Mouse (Mus musculus): ENCODE measurements at regions not wholly inside any gene's neighbourhood (a gene's known extent, or its start where the extent isn't known, plus 50 kb on each side); places are given as distances from the start of the nearest gene placed in this dataset.

DNA sequence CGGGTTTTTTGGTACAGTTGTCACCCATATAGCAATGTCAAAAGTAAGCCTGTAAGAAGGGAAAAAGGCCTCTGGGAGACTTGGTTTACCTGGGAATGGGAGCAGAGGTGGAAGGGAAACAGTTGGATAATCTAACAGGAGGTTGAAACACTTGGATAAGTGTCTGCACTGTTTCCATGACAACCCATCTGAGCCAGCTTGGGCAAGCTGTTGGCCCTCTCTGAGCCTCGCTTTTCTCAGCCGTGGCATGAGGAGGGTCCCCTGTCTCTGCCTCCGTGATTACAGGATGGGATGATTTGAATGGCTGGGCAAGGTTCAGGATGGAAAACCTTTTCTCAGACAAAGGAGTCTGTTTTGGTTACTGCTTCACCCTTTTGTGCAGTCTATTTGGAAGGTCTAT lies 265.6 kb downstream of the Emp1 start:
- no peak for DNase-seq (ENCODE audit: low read depth)

DNA sequence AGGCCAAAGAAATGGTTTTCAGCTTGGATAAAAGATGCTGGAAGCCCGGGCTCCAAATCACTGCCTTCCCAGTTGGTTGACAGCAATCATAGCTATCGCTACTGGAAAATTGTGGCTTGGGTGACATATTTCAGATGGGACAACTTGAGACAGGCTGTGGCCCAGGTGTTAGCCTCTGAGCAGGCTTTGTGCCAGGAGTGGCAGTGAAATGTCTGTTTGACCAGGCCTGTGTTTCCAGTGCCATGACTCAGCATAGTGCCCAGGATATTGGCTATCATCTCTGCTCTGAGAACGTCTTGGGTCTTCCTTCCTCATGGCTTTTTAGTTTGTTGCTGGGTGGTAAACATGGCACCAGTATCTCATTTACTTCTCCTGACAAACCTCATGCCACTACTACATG lies 266.9 kb downstream of the Emp1 start:
- peak; percentile 5 for DNase-seq (ENCODE audit: low read depth)

DNA sequence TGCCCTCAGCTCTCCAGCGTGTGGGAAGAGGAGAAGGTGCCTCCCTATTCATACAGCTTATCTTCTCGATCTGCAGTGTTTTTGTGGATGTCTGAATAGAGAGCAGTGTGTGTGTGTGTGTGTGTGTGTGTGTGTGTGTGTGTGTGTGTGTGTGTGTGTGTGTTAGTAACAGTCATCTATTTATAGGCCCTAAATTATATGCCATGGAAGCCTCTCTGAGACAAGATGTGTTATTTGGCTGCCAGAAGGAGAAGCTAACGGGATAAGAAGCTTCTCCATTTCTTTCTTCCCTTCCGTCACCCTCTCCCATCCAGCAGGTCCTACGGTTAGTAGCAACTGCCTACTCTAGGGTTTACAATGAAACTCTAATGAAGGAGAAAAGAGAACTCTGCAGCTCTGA lies 270.3 kb downstream of the Emp1 start:
- DNase-seq (ENCODE audit: low read depth) = no peak

DNA sequence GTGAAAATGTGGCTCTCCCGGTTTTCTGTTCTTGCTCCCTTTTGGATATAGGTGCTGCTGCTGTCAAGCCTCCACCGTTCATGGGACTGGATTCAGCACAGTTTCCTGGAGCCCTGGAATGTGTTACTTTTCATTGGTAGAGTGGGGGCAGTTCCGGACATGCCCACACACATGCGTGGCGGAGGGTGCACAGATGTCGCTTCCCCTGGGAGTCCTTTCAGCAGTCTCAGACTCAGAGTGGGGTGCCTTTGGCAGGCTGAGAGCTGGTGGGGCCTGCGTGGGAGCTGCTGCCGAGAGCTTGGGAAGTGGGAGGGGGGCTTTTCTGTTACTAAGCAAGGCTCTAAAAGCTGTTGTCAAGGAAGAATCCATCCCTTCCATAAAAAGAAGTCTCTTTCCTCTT lies 274.3 kb downstream of the Emp1 start:
- no peak for DNase-seq (ENCODE audit: low read depth)

DNA sequence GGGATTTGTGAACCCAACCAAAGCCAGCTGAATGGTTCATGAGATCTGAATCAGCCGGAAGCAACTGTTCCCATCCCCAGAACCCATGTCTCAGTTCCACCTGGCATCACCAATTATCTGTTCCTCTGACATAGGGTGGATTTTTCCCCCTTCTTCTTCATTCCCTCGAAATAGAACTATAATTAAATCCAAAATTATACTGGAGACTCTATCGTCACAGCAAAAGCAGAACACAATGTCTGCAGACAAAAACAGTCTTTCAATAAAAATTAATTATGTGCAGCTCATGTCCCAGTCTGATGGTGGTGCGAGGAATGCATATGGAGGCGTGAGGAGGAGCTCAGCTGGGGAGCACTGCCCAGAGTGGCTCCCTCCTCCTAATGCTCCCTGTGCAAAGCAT lies 280.4 kb downstream of the Emp1 start:
- DNase-seq (ENCODE audit: low read depth) = no peak

DNA sequence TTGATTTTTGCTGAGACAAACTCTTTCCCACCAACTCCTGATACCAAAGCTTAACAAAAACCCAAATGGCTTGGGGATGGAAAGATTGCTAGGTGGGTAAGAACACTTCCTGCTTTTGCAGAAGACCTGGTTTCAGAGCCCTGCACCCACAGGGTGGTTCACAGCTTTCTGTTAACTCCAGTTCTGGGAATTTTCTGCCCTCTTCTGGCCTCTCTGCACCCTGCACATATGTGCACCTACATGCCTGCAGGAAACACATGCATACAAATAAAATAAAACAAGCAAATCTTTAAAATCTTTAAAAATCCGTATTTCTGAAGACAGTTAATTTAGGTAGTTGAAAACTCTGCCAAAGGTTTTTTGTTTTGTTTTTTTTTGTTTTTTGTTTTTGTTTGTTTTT lies 283.8 kb downstream of the Emp1 start:
- DNase-seq (ENCODE audit: low read depth) = peak; percentile 27

DNA sequence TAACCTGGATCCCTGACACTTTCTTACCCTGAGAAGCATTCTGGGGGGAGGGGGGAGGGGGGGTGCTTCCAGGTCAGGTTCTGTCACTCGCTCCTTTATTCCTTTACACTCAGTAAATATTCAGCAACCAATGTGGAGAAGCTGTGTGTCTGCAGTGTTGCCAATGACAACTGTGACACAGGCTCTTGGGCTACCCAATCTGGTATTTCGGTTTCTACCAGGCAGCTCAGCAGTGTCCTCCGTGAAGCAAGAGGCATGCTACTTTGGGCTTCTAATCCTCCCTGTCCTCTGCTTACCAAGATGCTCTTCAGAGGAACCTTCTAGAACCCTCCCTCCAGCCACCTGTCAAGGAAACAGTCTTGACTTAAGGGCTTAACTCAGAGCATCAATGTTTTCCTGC lies 290.7 kb downstream of the Emp1 start:
- no peak for DNase-seq (ENCODE audit: low read depth)

DNA sequence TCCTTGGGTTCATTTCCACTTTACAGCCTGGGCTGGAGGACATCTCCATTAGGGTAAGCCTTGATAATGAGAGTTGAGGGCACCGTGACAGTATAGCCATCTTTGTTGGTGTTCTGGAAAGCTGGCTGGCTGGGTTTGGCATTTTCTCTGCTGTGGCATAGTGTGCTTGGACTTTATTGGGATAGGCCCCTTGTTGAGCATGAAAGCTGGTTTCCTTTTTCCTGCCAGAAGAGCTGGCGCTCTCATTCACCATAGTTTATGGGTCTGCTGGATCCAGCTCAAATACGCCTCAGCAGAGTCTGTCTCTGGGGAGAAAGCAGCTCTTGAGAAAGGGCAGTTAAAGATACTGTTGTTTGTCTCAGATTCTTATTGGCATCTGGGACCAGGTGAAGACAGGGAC lies 300.0 kb downstream of the Emp1 start:
- no peak for DNase-seq (ENCODE audit: low read depth)

DNA sequence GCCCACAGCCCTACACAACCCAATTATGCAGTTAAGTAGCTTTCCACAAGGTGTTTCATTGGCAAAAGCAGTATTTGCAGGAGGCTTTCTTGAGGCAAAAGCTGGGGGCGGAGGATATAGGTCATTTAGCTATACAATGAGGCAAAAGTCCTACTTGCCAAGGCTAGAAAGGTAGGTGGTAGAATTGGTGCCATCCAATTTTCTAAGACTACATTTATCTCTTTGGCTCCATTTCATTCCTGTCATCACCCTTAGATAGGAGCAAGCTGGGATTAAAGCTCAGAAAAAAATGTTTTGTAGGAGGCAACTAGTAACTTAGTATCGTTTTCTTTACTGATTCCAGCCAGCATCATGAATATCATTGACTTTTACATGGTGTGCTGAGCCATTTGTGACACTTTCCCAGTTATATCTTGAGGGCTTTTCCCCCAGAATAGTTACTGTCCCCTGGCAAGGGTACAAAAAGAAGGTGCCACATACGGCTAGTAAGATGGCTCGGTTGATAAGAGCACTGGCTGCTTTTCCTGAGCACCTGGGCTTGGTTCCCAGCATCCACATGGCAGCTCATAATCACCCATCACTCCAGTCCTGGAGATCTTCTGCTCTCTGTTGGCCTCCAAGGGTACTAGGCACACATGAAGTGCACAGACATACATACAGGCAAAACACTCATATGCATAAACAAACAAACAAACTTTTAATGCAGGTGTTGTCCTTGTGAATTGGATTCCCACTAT lies 300.6 kb downstream of the Emp1 start:
- no peak for DNase-seq (ENCODE audit: low read depth)
